Mouse (Mus musculus): ENCODE data around the gene Vps37b. TPM values are rescaled to one million over a fixed set of nuclear protein-coding genes. Genes with fewer than 3 reads are reported as not detected.
A peak's percentile ranks its signal among the peaks of the same experiment; 100 is the strongest.

The Vps37b gene
- polyA plus RNA-seq, 1 experiment from 2014 or later, result 39.6 TPM

DNA sequence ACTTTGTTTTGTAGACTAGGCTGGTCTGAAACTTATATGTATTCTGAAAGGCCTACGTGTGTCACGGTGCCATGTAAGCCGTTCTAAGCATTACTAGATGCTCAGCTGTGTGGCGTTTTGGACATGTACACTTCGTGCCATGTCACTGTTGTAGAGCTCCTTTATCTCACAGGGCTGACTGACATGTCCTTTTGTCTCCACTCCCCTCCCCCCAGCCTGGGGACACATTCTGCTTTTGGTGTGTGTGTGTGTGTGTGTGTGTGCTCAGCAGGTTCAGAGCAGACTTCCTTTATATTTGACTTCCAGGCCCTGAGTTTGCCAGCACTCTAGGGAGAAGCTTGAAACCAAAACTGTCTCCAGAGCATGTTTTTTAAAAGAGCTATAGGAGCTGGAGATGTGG, 4.8 kb upstream of the Vps37b start:
- no peak overlapping the region for H3K27ac ChIP-seq (ENCODE audit: low read length)
- no peaks in the 10 kb centered on the region for H3K36me3 ChIP-seq (ENCODE audit: control insufficient read depth, insufficient read depth, low read length)
- ATAC-seq (ENCODE audit: insufficient read depth, low FRiP score), result no peak

DNA sequence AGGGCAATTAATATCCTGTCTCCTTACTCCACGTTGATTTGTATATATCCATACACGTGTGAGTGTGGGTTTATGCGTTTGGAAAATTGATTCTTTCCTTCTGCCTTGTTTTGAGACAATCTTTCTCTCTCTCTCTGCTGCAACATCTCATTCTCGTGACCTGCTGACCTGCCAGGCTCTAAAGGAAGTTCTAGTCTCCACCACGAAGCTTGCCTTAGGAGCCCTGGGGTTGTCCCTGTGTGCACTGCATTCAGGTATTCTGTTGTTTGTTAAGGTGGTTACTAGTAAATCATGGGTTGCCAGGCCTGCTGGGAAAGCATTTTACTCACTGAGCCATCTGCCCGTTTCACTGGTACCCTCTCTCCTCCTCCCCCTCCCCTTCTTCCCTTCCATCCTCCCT, 4.3 kb upstream of the Vps37b start:
- ATAC-seq (ENCODE audit: insufficient read depth, low FRiP score), result no peak
- H3K4me3 ChIP-seq (replicated peaks; ENCODE audit: low read length), result no peak overlapping the region
- no peaks in the 10 kb centered on the region for H3K27me3 ChIP-seq (ENCODE audit: control insufficient read depth, insufficient read depth, low read length)
- 32% methylated on average over 6 of the region's 6 CpGs for WGBS
- no peak overlapping the region for H3K27ac ChIP-seq (ENCODE audit: low read length)
- H3K36me3 ChIP-seq (ENCODE audit: control insufficient read depth, insufficient read depth, low read length), result no peaks in the 10 kb centered on the region
- no peaks in the 10 kb centered on the region for H3K9me3 ChIP-seq (replicated peaks; ENCODE audit: control insufficient read depth, low read length)
- H3K9ac ChIP-seq (ENCODE audit: low read length), result no peak overlapping the region
- H3K4me1 ChIP-seq (ENCODE audit: control insufficient read depth, insufficient read depth, low read length), result 0 out of 2 replicates have a peak, but pooled peaks cover 1% of the 10 kb centered on the region
- no peak overlapping the region for H3K4me2 ChIP-seq (ENCODE audit: low read depth, low read length)

More for the DNA sequence above, 4.8 kb upstream of the Vps37b start:
- WGBS, result 64% methylated on average over 5 of the region's 5 CpGs
- Histone ChIP-seq H3K4me3 (replicated peaks; ENCODE audit: low read length) (no peak overlapping the region), H3K9ac (ENCODE audit: low read length) (no peak overlapping the region), H3K9me3 (replicated peaks; ENCODE audit: control insufficient read depth, low read length) (no peaks in the 10 kb centered on the region), H3K4me2 (ENCODE audit: low read depth, low read length) (no peak overlapping the region), H3K4me1 (ENCODE audit: control insufficient read depth, insufficient read depth, low read length) (no peaks in the 10 kb centered on the region), H3K27me3 (ENCODE audit: control insufficient read depth, insufficient read depth, low read length) (no peaks in the 10 kb centered on the region)

DNA sequence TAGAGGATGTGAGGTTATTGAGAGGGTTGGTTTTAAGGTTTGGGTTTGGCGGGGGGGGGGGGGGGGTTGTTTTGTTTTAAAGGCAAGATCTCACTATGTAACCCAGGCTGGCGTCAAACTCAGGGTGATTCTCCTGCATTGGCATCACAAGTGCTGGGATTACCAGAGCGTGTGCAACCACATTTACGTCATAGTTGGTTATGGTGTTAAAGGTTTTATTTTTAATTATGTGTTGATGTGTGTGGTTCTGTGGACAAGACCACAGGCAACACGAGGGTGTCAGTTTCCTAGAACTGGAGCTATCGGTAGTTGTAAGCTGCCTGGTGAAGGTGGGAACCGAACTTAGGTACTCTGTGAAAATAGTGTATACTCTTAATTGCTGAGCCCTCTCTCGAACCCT, 3.7 kb upstream of the Vps37b start:
- no peak overlapping the region for H3K4me2 ChIP-seq (ENCODE audit: low read depth, low read length)
- 67% methylated on average over 8 of the region's 8 CpGs for WGBS
- H3K9me3 ChIP-seq (replicated peaks; ENCODE audit: control insufficient read depth, low read length), result no peaks in the 10 kb centered on the region
- no peaks in the 10 kb centered on the region for H3K27me3 ChIP-seq (ENCODE audit: control insufficient read depth, insufficient read depth, low read length)
- no peaks in the 10 kb centered on the region for H3K36me3 ChIP-seq (ENCODE audit: control insufficient read depth, insufficient read depth, low read length)
- peaks cover 6% of the 10 kb centered on the region; the same call in 1 of the 2 replicates for H3K4me1 ChIP-seq (ENCODE audit: control insufficient read depth, insufficient read depth, low read length)
- H3K27ac ChIP-seq (ENCODE audit: low read length), result no peak overlapping the region
- no peak for ATAC-seq (ENCODE audit: insufficient read depth, low FRiP score)
- H3K4me3 ChIP-seq (replicated peaks; ENCODE audit: low read length), result no peak overlapping the region
- no peak overlapping the region for H3K9ac ChIP-seq (ENCODE audit: low read length)

DNA sequence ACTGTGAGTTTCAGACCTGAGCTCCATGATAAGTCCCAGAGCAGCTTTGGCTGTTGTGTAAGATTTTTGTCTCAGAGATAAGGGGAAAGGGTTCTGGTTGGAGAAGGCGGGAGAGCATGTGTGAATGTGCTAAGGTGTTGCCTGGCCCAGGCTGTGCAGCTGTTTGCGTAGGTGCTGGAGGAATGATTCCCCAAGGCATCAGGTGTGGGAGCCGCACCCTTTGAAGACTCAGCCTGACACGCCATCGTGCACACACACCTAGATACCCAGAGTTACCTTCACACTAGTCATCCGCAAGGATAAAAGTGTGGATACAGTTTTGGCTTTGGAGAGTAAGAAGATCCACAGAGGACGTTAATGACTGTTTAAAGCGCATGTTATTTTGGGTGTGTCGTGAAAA, 3.3 kb upstream of the Vps37b start:
- WGBS, result 69% methylated on average over 9 of the region's 9 CpGs
- ATAC-seq (ENCODE audit: insufficient read depth, low FRiP score), result no peak
- Histone ChIP-seq H3K4me3 (replicated peaks; ENCODE audit: low read length) (no peak overlapping the region), H3K9ac (ENCODE audit: low read length) (no peak overlapping the region), H3K27ac (ENCODE audit: low read length) (no peak overlapping the region), H3K36me3 (ENCODE audit: control insufficient read depth, insufficient read depth, low read length) (no peaks in the 10 kb centered on the region), H3K4me2 (ENCODE audit: low read depth, low read length) (no peak overlapping the region), H3K4me1 (ENCODE audit: control insufficient read depth, insufficient read depth, low read length) (peaks cover 10% of the 10 kb centered on the region), H3K27me3 (ENCODE audit: control insufficient read depth, insufficient read depth, low read length) (no peaks in the 10 kb centered on the region), H3K9me3 (replicated peaks; ENCODE audit: control insufficient read depth, low read length) (no peaks in the 10 kb centered on the region)

DNA sequence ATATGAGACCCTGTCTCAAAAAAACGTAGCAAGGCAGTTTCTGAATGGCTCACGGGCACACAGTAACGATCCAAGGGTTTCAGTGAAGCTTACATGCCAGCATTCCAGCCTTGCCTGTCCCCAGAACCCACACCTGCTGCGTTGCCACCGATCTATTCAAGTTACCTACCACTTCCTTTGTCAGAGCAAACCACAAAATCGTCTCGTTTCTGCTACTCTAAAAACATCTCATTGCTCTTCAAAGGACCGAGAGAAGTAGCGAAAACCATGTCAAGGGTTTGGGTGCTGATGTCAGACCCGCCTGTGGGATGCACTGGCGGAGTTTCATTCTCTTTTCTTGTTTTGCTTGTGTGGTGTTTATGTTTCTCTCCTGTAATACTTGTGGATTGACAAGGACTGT, 2.4 kb upstream of the Vps37b start:
- no peak overlapping the region for H3K4me3 ChIP-seq (replicated peaks; ENCODE audit: low read length)
- 74% methylated on average over 11 of the region's 11 CpGs for WGBS
- H3K4me1 ChIP-seq (ENCODE audit: control insufficient read depth, insufficient read depth, low read length), result peaks cover 20% of the 10 kb centered on the region
- no peak overlapping the region for H3K9ac ChIP-seq (ENCODE audit: low read length)
- no peak overlapping the region for H3K4me2 ChIP-seq (ENCODE audit: low read depth, low read length)
- H3K36me3 ChIP-seq (ENCODE audit: control insufficient read depth, insufficient read depth, low read length), result no peaks in the 10 kb centered on the region
- no peaks in the 10 kb centered on the region for H3K27me3 ChIP-seq (ENCODE audit: control insufficient read depth, insufficient read depth, low read length)
- ATAC-seq (ENCODE audit: insufficient read depth, low FRiP score), result no peak
- H3K27ac ChIP-seq (ENCODE audit: low read length), result no peak overlapping the region
- no peaks in the 10 kb centered on the region for H3K9me3 ChIP-seq (replicated peaks; ENCODE audit: control insufficient read depth, low read length)

DNA sequence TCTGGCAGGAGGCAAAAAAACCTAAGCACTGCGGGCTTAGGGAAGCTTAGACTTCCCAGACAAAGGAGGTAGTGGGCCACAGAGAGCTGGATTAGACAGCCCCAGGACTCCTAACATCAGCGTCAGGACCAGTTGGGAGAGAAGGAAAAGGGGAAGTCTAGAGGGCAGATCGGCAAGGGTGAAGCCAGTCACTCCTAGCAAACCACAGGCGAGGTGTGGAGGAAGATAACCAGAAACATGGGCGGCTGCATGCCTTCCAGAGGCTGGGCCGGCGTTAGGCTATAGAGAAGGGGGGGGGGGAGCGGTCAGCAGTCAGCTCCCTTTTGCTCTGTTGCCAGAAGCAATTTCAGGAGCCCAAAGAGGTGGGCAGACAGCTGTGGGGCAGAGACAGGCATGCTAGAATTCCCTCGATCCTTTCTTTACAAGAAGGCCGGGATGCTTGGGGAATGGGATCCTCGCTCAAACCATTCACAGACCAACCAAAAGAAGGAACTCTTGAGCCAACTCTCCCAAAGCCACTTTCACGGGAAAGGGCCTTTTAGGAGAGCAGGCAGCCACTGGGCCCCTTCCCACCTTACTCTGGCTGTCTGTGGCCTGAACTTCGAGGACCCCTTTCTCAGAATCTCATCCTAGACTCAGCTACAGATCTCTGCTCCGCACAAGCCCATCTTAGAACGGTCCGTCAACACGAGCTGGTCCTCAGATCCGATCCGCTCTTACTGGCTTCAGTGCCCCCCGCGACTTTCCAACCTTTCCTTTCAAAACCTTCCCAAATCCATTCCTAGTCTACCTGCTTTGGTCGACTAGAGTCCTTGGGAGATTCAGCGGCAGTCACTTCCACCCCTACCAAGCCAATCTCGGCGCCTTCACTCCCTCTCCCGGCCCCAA, 758 bp downstream of the Vps37b start:
- Histone ChIP-seq H3K9ac (ENCODE audit: low read length) (peak overlapping the region; percentile 93), H3K4me2 (ENCODE audit: low read depth, low read length) (peak overlapping the region; percentile 63), H3K4me3 (replicated peaks; ENCODE audit: low read length) (peak overlapping the region; percentile 77), H3K36me3 (ENCODE audit: control insufficient read depth, insufficient read depth, low read length) (no peaks in the 10 kb centered on the region), H3K9me3 (replicated peaks; ENCODE audit: control insufficient read depth, low read length) (no peaks in the 10 kb centered on the region), H3K4me1 (ENCODE audit: control insufficient read depth, insufficient read depth, low read length) (peaks cover 43% of the 10 kb centered on the region), H3K27me3 (ENCODE audit: control insufficient read depth, insufficient read depth, low read length) (no peaks in the 10 kb centered on the region), H3K27ac (ENCODE audit: low read length) (peak overlapping the region; percentile 95)
- peak; percentile 56 for ATAC-seq (ENCODE audit: insufficient read depth, low FRiP score)
- 2% methylated on average over 26 of the region's 26 CpGs for WGBS

DNA sequence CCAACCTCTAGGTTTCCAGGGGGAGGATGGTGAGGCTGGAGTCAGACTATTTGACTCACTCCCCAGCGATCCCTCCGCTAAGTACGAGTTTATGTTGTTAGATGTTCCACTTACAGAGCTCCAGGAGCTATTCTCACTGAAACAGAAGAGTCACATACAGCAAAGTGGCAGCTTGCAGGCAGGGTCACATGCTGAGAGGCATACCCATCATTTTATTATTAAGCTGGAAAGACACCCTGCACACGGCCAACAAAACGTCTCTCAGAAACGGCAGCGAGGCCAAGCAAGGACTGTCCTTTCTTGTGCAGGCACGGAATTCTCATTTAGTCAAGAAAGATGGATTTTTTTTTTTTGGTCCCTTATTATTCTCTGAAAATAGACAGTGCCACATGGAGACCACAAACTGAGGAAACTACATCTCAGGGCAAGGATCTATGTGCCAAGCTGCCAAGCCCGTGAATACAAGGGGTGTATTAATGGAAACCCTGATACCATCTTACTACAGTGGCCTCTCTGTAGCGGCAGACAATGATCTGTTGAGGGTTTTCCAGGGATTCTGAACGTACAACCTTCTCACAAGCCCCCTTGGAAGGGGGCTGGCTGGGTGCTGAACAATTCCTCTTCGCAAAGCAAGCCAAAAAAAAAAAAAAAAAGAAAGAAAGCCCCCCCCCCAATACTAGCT, 1.5 kb downstream of the Vps37b start:
- 41% methylated on average over 12 of the region's 12 CpGs for WGBS
- peaks cover 51% of the 10 kb centered on the region for H3K4me1 ChIP-seq (ENCODE audit: control insufficient read depth, insufficient read depth, low read length)
- no peaks in the 10 kb centered on the region for H3K36me3 ChIP-seq (ENCODE audit: control insufficient read depth, insufficient read depth, low read length)
- peak overlapping the region; percentile 63 for H3K4me2 ChIP-seq (ENCODE audit: low read depth, low read length)
- no peak for ATAC-seq (ENCODE audit: insufficient read depth, low FRiP score)
- peak overlapping the region; percentile 95 for H3K27ac ChIP-seq (ENCODE audit: low read length)
- H3K27me3 ChIP-seq (ENCODE audit: control insufficient read depth, insufficient read depth, low read length), result no peaks in the 10 kb centered on the region
- H3K9ac ChIP-seq (ENCODE audit: low read length), result peak overlapping the region; percentile 93
- H3K9me3 ChIP-seq (replicated peaks; ENCODE audit: control insufficient read depth, low read length), result no peaks in the 10 kb centered on the region
- H3K4me3 ChIP-seq (replicated peaks; ENCODE audit: low read length), result peak overlapping the region; percentile 77

DNA sequence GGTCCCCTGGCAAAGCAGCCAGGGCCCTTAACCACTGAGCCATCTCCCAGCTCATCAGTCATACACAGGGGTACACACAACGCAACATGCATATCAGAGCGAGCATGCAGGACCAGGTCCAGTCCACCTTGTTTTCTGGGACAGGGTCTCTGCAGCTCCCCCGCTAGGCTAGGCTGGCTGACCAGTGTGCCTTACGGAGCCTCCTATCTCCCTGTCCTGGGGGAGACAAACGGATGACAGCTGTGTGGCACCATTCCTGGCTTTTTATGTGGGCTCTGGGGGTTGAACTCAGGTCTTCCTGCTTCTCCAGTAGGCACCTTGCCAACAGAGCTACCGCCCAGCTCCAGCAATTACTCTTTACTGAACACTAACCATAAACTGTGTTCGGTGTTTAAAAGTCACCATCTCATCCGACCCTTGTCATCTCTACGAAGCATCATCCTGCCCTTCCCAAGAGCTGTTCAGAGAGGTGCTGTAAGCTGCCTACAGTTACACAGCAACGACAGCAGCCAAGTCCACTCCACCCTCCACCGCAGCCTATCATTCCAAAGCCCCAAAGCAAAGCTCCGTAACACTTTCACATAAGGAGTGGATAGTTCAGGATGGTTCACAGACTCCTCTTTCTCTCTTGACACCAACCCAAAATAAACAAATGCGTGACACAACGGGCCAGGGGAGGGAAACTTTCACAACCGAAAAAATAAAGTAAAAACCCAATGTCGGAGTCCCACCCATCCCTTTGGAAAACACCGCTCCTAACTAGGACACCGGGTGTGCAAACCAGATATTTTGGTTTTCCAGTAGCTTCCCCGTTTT, 2.6 kb downstream of the Vps37b start:
- peak overlapping the region; percentile 63 for H3K4me2 ChIP-seq (ENCODE audit: low read depth, low read length)
- no peaks in the 10 kb centered on the region for H3K36me3 ChIP-seq (ENCODE audit: control insufficient read depth, insufficient read depth, low read length)
- 0 out of 2 replicates have a peak overlapping the region, but pooled peaks have one; percentile 95 for H3K27ac ChIP-seq (ENCODE audit: low read length)
- 74% methylated on average over 19 of the region's 19 CpGs for WGBS
- H3K4me3 ChIP-seq (replicated peaks; ENCODE audit: low read length), result peak overlapping the region; percentile 77; the same call in 1 of the 2 replicates
- ATAC-seq (ENCODE audit: insufficient read depth, low FRiP score), result no peak
- no peaks in the 10 kb centered on the region for H3K9me3 ChIP-seq (replicated peaks; ENCODE audit: control insufficient read depth, low read length)
- H3K9ac ChIP-seq (ENCODE audit: low read length), result no peak overlapping the region
- peaks cover 60% of the 10 kb centered on the region for H3K4me1 ChIP-seq (ENCODE audit: control insufficient read depth, insufficient read depth, low read length)
- H3K27me3 ChIP-seq (ENCODE audit: control insufficient read depth, insufficient read depth, low read length), result no peaks in the 10 kb centered on the region
